Mouse (Mus musculus) megakaryocyte-erythroid progenitor cell, adult 5 weeks (primary cell): ENCODE results near the gene Fzd1. TPM values are rescaled to one million over a fixed set of nuclear protein-coding genes. Genes with fewer than 3 reads are reported as not detected.

ENCODE experiments used
- polyA plus RNA-seq: library from polyadenylated mRNA; stranded (reverse); fragments of >175 nt; gene quantifications from 2 replicates; pipeline ENCODE4 v1.2.3, GENCODE M21; 2012

The Fzd1 gene
- polyA plus RNA-seq = 1.4 and 1.6 TPM in 2 replicates

DNA sequence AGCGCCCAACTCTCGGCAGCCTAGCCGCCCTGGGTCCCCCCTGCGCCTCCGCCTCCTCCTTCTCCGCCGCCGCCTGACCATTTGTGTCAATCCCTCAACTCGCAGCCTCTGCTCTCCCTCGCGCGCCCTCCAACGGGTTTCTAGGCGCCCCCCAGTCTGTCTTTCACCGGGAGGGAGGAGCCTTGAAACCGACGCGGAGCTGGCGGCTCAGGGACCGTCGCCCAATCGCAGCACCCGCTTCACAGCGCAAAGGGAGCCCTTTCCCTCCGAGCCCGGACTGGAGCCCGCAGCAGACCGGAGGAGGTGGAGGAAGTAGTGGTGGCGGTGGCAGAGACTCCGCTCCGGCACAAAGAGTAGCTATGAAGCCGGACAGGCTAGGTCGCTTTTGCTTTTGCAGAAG is at the start of gene Fzd1:
TSS of gene Fzd1 (minus strand) at position 134 of the 400 bp plus-strand sequence.

